Mouse (Mus musculus) mouse trophoblast stem cell (cell line): Measurements from ENCODE around the gene Lrrc75a.

Experiments used
- in situ Hi-C, 2 experiments: fragments of 300-500 bp; cut with MseI, MboI; formaldehyde crosslinking; loops; 2 replicates in 1 of 2; 3 replicates in 1 of 2; pipeline ENCODE4 v1.15.1; 2025

Lrrc75a gene

DNA sequence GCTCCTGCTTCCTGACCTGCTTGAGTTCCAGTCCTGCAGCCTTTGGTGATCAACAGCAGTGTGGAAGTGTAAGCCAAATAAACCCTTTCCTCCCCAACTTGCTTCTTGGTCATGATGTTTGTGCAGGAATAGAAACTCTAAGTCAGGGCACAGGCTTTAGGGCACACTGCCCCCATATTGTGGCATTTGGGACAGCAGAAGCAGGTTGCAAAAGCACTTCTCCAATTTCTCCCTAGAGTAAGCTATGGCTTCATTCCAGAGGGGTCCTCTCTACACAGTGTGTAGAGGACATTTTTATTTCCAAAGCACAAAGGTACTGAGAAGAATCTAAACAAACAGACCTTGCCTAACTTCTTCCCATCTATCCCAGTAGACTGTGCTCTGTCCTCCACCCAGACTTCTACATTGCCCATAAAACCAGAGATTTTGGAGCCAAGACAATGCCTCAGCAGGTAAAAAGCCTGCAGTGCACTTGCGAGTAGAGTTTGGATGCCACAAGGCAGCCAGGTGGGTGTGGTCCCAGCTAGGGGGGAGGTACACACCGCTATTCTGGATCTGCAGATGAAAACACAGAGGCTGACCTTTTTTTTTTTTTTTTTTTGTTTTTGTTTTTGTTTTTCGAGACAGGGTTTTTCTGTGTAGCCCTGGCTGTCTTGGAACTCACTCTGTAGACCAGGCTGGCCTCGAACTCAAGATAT is 26.6 kb downstream of the Lrrc75a start:
- in situ Hi-C loops, result no loop called here

DNA sequence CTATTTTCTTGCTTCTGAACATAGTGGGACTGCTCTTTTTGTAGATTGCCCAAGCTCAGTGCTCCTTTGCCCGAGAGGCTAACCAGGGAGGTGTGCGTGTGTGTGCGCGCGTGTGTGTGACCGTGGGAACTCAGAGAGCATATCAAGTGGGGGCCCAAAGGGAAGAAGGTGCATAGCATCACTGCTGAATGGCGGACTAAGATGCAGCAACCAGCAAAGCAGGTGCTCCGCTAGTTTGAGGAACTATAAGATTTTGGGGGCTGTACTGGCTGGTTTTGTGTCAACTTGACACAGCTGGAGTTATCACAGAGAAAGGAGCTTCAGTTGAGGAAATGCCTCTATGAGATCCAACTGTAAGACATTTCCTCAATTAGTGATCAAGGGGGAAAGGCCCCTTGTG is 27.2 kb downstream of the Lrrc75a start:
- in situ Hi-C loops, result no loop called here

DNA sequence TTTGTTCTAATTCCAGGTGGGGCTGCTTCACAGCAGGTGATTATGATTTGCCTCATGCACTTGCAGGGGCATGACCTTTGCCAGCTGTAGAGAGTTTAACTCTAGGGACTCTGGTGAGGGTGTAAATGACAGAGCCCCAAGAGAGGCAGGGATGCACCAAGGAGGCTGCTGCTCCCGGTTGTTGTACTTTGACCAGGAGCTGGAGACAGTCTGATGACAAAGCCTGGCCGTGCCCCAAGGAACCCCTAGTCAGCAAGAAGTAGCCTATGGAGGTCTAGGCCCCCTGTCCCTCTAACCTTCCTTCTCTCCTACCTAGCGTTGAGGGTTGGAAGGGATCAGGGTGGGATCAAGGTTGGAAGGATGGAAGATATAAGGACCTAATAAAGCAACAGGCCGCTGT is 32.9 kb downstream of the Lrrc75a start:
- in situ Hi-C loops, result no loop called here

DNA sequence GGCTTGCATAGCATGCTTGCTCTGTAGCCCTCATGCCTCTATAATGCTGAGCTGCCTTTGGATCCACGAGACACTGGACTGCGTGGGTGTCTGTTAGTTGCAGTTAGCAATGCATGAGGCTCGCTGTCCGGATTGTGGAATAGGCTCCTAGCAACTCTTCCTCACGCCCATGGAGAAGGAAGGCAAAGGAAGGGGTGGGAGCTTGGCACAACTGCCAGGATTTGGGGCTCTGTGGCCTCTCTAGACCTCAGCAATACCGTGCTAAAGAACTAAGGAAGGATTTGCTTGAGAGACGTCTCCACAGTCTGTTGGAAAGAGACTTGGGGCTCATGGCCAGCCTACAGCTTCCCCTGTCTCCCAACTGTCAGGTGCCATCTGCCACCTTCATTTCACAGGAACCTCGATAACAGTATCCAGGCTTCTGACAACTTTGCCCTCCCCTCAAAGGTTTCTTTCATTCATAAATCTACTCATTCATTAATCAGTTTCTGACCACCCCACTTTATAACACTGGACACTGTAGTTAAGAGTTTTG is 33.4 kb downstream of the Lrrc75a start:
- in situ Hi-C loops, result loop anchor here (5.0 kb wide), 2 partner anchors 32 to 62 kb away; partner anchors contain the start of genes Lrrc75a (in 1 of the 2) and Mmgt2 (in 1 of the 2)

DNA sequence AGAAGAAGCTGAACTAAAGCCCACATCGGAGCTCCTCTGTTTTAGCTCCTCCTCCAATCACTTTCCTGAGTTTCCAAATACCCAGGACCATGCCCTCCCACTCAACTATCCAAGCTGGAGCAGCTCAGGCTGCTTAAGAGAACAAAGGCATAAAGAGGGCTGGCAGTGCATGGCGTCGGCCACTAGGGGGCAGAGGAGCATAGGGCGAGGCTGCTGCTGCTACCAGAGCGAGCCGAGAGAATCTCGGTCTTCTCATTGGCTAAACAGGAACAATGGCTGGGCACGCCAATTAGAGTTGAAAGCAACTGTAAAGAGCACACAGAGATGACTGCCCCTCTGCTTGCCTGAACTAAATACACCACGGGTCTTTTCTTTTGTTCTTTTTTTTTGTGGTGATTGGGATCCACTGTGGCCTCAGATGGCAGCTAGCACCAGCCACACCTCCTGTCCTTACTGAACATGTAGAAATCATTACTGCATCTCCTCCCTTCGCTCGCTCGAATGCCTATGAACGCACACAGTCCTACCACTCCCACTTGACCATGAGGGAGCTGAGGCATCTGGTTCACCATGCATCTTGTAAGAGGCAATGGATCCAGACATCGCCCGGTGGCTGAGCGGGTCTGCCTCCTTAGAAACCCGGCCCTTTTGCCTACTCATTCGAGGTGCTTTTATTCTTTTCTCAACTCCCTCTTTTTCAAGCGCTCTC is 34.5 kb downstream of the Lrrc75a start:
- in situ Hi-C loops, result loop anchor here (5.0 kb wide), 2 partner anchors 33 to 63 kb away; partner anchors contain the start of genes Lrrc75a (in 1 of the 2) and Mmgt2 (in 1 of the 2)

DNA sequence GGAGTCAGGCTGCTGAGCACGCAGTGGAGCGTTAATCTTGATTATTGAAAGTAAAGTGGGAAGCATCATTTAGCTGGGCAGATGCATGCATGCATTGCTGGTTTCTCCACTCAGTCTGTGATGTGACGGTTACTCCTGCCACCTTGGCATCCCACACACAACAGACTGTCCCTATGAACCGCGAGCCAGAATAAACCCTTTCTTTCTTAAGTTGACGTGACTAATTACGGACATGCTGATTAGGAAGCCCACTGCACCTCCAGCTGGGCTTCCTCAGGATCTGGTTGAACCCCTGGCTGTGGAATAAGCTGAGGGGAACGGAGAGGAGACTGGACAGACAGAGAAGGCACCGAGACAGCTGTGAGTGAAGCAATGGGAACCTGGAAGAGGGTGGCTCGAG is 35.7 kb downstream of the Lrrc75a start:
- in situ Hi-C loops, result loop anchor here (5.0 kb wide), 2 partner anchors 35 to 65 kb away; partner anchors contain the start of genes Lrrc75a (in 1 of the 2) and Mmgt2 (in 1 of the 2)

DNA sequence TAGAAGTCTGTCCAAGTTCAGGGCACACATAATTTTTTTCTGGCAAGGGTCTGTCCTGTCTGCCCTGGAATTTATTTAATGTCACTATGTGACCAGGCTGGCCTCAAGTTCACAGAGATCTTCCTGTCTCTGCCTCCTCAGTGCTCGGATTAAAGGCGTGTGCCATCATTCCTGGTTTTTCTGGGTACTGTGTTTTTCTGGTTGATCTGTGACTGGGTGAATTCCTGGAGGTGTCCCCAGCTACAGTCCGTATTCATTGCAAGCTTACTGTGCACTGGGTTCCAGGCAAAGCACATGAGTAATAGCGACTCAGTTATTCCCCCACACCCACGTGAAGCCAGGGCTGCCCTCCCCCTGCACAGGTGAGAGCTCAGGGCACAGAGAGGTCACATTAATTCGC is 38.0 kb downstream of the Lrrc75a start:
- in situ Hi-C loops, result loop anchor here (5.0 kb wide), 2 partner anchors 37 to 67 kb away; partner anchors contain the start of genes Lrrc75a (in 1 of the 2) and Mmgt2 (in 1 of the 2)

DNA sequence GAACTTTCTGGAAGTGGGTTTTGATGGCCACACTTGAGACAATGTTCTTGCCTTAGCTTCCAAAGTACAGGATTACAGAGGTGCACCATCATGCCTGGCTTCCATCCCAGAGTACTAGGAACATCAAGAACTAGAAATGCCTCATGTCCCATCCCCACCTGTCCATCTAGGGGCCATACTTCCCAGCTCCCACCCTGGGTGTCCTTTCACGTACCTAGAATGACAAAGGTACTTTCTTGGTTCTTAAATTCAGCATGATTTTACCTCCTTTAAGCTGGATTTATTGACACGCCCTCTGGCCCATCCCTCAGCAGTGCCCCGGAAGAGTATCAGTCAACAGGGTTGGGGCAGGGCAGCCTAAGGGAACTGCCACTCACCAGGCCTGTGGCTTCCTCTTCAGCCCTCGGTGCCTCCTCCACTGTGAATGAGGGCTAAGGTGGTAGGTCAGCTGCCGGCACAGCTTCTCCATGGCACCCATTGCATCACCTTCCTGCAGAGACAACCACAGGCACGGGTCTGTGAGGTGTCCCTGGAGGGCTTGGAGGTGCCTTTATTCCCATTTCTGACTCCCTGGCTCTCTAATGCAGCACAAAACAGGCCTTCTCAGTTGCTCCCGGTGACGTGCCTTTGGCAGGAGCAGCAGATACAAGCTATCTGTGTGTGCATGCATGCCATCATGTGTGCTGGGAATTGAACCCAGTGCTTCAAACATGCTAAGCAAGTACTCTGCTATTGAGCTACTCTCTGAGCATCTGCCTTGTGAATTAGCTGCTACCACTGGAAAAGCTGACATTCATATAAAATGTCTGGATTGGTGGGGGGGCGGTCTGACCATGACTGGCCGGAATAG is 39.3 kb downstream of the Lrrc75a start:
- in situ Hi-C loops, result no loop called here

DNA sequence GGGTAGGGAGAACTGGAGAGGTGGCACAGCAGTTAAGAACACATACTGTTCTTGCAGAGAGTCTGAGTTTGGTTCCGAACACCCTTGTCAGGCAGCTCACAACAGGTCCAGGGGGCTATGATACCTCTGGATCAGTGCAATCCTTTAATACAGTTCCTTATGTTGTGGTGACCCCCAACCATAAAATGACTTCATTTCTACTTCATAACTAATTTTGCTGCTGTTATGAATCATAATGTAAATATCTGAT is 40.4 kb downstream of the Lrrc75a start:
- in situ Hi-C loops, result no loop called here

DNA sequence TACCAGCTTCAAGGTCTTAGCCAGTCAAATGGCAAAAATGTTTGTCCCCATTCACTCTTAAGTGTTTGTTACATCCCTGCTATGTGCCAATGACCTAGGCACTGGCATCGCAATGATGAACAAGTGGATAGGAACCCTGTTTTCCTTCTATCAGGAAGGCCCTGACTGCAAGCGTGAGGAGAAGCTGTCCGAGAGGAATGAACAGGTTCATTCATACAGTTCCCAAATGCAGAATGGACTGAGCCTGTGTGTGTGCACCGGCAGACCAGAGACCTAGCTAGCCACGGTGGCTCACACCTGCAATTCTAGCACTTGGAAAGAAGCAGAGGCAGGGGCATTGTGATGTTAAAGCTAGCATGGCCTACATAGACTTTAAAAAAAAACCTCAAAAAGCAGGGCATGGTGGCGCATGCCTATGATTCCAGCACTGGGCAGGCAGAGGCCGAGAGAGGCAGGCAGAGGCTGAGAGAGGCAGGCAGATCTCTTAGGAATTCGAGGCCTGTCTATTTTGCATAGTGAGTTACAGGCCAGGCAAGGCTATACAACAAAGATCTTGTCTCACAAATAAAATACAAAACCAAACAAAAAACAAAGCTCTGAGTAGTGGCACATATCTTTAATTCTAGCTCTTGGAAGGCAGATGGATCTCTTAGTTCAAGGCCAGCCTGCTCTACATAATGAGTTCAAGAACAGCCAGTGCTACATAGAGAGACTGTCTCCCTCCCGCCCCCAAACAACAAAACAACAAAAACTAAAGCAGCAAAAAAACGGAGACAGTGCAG is 41.0 kb downstream of the Lrrc75a start:
- in situ Hi-C loops, result no loop called here

DNA sequence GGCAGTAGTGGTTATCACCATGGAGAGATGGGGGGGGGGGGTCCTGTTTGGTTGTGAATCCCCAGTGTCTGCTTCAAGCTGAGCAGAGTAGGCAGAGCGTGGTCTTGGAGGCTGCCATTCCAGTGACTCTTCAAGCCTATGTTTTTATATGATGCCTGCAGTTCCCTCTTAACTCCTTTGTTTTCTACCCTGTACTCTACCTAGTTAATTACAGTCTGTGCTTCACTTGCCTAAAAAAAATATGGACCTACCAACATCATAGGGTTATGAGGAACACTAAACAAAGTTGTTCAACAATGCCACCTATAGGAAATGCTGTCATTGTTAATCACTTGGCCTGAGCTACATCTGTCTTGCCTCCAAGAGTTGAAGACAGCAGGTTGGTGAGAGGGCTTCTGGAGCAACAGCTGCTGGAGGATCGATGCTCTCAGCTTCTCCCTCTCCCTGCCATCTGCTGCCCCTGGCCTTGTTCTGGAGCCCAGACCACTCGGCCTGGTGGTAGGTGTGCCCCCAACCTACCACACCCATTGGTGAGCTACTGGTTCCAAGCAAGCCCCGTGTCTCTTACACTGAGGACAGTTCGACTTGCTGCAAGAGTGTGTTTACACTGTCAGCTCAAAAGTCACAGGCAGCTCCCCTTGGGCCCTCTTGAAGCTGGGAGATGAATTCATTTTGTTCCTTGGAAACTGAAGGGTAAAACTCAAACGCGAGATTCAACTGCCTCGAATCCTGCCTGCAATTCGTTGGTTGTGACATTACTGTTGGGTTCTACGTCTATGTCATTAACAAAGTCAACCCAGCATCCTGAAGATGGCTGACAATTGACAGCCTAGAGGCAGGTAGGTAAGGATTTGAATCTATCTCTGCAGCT is 41.8 kb downstream of the Lrrc75a start:
- in situ Hi-C loops, result no loop called here

DNA sequence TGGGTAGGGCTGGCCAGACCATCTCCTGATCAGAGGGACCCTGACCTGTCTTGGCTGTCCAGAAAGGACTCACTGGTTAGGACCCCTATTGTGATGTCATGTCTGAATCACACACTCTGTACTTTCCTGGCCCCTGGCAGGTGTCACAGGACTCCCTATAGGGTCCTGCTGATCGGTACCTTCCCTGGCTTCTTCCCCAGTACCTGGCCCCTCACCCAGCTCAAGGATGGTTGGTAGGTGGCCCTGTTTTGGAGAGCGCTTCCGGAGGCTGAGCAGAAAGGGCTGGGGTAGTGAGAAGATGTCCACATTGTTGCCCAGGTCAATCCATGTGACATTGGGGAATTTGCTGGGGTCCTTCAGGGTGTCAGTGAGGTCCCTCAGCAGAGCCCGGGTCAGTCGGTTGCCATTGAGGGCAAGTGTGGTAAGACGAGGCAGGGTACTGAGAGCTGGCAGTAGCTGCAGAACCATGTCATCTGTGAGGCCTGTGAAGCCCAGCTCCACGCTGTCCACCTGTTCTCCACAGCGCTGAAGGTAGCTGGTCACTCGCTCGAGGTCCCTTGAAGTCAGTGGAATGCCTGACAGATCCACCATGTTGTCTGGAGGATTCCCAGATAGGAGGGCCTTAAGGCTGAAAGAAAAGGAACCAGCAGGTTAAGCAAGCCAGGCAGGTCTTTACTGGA is 42.6 kb downstream of the Lrrc75a start:
- in situ Hi-C loops, result no loop called here

DNA sequence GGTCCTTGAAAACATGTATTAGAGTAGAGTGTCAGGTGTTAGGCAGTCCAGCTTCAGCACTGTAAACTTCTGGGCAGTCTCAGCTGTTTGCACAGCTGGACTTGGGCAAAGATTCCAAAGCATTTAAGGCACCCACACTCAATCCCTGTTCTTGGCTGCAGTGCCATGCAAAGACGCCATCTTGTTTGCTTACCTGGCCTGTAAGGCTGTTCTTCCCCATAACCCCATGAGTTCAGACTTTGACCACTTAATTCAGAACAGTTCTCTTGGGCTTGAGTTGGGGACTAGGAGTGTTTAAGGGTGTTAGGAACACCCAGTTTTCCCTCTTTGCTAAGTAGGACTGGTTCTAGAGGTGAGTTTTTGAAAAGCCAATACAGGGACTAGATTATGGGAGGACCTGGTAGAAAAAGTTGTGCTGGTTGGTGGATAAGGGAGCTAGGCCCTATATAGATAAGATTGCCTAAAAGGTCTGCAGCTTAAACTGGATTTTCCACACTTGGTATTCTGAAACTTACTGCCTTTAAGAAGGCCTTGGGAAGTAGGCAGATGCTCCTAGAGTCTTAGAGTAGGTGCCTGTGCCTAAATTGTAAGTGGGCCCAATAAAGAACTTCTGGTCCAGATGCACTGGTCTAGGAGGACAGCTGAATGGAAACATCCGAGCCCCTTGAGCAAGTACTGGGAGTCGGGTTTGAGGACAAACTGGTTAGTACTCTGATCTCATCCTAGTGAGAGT is 43.3 kb downstream of the Lrrc75a start:
- in situ Hi-C loops, result no loop called here

DNA sequence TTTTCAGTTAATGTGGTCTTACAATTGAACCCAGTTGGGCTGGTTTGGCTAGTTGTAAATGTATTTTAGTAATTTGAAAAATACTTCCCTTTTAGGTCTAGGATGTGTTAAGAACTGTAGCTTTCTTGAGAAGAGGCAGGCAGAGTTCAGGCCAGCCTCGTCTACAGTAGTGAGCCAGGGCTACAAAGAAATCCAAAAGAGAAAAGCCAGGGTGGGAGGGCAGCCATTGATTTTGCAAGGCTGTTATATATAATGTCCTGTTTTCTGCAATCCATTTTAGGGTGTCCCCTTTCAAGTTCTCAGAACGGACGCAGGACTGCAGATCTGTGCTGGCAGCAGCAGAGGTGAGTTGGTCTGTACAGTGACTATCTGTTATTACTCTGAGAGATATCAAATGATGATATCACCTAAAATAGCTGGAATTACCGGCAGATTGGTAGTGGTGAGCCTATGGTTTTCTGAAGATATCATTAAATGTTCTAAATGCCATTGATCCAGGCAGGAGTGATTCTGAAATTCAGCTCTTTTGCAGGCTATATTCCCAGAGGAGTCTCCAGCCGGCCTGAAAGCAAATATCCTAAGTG is 44.1 kb downstream of the Lrrc75a start:
- in situ Hi-C loops, result no loop called here

DNA sequence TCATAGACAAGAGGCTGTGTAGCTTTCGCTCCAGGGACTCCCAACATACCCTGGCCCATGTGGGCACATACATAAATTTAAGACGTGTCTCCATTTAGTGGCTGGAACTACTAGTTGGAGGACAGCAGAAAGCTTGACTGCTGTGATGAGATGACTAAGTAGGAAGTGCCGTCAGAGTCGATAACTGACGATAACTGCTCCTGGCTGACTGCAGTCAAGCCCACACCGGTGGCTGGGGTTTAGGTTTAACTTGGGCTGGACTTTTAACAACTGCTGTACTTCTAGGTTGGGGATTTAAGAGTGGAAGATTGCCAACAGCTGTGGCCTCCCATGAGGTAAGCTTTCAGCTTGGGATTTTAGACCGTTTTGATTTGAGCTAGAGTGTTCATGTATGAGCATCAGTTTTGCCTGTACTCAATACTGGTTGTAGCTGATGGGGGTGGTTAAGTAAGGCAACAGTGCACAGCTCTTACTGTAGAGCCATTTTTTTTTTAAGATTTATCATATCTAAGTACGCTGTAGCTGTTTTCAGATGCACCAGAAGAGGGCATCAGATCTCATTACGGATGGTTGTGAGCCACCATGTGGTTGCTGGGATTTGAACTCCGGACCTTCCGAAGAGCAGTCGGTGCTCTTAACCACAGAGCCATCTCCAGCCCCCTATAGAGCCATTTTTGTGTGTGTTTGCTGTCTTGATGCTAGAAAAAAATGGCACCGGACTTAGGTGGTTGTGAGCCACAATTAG is 44.8 kb downstream of the Lrrc75a start:
- in situ Hi-C loops, result no loop called here

DNA sequence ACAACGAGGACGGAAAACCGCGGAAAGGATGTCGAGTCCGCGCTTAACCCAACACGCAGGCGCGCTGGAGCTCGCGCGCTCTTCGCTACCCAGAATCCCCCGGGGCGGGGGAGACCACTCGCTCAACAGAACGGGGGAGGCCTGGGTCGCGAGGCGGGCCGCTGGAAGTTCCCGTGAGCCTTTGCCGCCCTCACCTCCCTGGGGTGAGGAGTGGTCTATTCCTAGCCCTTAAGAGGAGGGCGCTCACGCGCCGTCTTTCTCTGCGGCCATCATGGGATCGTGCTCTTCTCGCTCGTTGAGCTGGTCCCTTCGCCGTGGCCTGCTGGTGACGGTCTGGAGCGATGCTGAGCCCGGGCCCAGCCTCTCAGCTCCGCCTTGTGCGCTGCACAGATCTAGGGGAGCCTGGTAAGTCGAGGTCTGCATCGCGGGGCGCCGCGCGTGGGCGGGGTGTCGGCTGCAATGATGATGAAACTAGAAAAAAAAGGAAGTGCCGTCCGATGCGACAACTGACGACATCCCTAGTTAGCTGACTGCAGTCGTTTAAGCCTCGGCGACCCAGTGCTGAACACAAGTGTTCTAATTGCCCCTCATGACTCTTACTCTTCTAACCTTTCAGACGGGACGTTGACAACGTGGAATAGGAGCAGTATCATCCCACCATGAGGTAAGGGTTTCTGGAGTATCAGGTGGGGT is 45.6 kb downstream of the Lrrc75a start:
- in situ Hi-C loops, result no loop called here
